Mouse (Mus musculus) liver, embryonic 16.5 days (tissue): ENCODE data around the gene Lhx8. TPM values are rescaled to one million over a fixed set of nuclear protein-coding genes. Genes with fewer than 3 reads are reported as not detected.

ENCODE experiments used
- ATAC-seq: fragments of 200-750 bp; cut with Nextera tagmentation; 2 replicates; pipeline ENCODE4 v1.8.0; 2017; ENCODE audit warnings: low read depth, mild to moderate bottlenecking, moderate number of reproducible peaks, moderate library complexity
- H3K27ac ChIP-seq: fragments of 300-500 bp; sonication (generic); 2 replicates; pipeline ENCODE4 v1.5.1; 2014; ENCODE audit warnings: mild to moderate bottlenecking, low read length
- H3K27me3 ChIP-seq: fragments of 300-500 bp; sonication (generic); 2 replicates; pipeline ENCODE4 v1.6.1; 2014; ENCODE audit warnings: low read depth, low read length, mixed read lengths; ENCODE audit not compliant: control insufficient read depth, insufficient read depth
- H3K36me3 ChIP-seq: fragments of 300-500 bp; sonication (generic); 2 replicates; pipeline ENCODE4 v1.6.1; 2014; ENCODE audit warnings: mild to moderate bottlenecking; ENCODE audit not compliant: control insufficient read depth, insufficient read depth
- H3K4me1 ChIP-seq: fragments of 300-500 bp; sonication (generic); 2 replicates; pipeline ENCODE4 v1.6.1; 2014; ENCODE audit warnings: low read depth, low read length, mixed read lengths; ENCODE audit not compliant: control insufficient read depth
- H3K4me2 ChIP-seq: fragments of 300-500 bp; sonication (generic); 2 replicates; pipeline ENCODE4 v1.6.1; 2014; ENCODE audit warnings: low read depth, low read length, mixed read lengths
- H3K4me3 ChIP-seq: fragments of 300-500 bp; sonication (generic); 2 replicates; pipeline ENCODE4 v1.5.1; 2014; ENCODE audit warnings: low read depth, mild to moderate bottlenecking, low read length
- H3K9ac ChIP-seq: fragments of 300-500 bp; sonication (generic); 2 replicates; pipeline ENCODE4 v1.6.1; 2014; ENCODE audit warnings: low read depth, low read length
- H3K9me3 ChIP-seq: fragments of 300-500 bp; sonication (generic); replicated peaks from 2 replicates; pipeline ENCODE4 v1.6.1; 2016; ENCODE audit warnings: low read length; ENCODE audit not compliant: control insufficient read depth
- WGBS: fragments of 180-500 bp; shearing (Covaris S2); extraction: QIAGEN DNeasy Blood & Tissue Kit; methylation state at CpG from one replicate; pipeline ENCODE4 v1.1.7; 2014; ENCODE audit not compliant: insufficient replicate concordance; 5-methylcytosine and 5-hydroxymethylcytosine counted together
- polyA plus RNA-seq: library from polyadenylated mRNA; unstranded; fragments of >200 nt; fragmentation: Nextera tagmentation; extraction: Ambion mirVana; gene quantifications from 2 replicates; pipeline ENCODE4 v1.2.1, GENCODE M21; 2015

Lhx8 gene
- polyA plus RNA-seq, 1 experiment from 2014 or later, result not detected

DNA sequence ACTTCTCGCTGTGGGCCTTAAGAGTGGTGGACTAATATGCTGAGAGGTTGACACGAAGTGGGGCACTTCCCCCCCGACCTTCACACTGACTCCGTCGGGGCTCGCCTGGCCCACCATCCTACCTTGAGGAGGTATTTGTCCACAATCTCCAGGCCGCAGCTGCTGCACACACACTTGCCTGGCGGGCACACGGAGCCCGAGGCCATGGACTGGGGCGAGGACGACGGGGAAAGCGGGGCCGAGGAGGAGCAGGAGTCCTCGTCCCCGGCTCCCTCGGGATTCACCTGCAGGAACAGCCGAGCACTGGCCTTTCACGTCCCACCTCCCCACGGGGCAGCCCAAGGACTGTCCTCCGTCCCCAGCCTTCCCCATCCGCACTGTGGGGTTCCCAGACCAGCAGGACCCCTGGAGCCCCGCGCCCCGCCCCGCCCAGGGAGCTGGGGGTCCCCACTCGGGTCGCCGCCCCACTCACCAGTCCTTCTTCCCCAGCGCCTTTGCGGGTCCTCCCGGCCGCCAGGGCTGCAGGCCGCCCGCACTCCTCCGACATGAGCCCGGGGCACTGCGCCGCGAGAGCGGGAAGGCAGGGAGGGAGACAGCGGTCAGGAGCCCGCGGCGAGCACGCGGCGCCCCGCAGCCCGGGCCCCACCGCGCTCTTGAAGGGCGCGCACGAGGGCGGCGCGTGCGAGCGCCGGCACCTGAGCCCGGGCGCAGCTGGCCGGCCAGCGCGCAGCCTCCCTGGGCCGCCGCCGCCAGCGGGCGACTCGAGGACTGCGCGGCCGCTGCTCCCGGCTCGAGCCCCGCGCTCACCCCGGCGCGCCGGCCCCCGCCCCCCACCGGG is 2.4 kb downstream of the Lhx8 start:
- no peaks in the 10 kb centered on the region; the same call in 1 of the 2 replicates for H3K4me1 ChIP-seq
- H3K27me3 ChIP-seq, result peaks cover 86% of the 10 kb centered on the region
- no peaks in the 10 kb centered on the region for H3K36me3 ChIP-seq
- peak; percentile 32; the same call in 1 of the 2 replicates for ATAC-seq
- no peak overlapping the region for H3K9ac ChIP-seq
- H3K4me2 ChIP-seq, result peak overlapping the region; percentile 26; the same call in 1 of the 2 replicates
- no peak overlapping the region for H3K27ac ChIP-seq
- peak overlapping the region; percentile 22; the same call in 1 of the 2 replicates for H3K4me3 ChIP-seq
- H3K9me3 ChIP-seq, result no peaks in the 10 kb centered on the region
- WGBS, result 1% methylated on average over 84 of the region's 86 CpGs

DNA sequence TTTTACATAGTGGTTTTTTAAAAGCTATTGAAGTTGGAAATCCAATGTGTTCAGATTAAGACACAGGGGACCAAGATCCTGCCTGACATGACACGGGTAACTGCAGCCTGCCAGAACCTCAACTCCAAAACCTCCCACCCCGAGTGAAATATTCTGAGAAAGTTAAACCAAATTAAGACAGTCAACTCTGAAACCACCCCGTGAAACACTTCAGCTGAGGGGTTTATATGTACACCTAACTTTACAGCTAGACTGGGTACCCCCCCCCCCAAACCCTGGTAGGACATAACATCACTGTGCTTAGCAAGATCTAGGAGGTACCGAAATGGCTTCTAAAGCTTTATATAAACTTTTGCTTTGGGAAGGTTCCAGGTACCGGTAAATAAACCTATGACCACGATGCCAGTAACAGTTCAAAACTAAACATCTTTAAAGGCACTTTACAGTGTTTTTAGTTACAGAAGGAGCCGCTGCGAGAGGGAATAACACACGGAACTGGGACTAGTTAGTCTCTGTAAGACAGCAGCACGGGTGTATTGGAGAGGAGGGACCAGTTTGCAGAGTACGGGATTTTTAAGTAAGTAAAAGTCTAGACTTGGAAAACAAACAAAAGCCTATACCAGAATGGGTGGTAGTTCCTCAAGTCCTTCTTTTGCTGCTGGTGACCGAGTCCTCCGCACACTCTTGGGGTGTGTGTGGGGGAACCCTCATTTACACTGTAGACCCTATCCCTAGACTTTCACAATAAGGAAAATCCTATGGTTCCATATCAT is 3.2 kb downstream of the Lhx8 start:
- 3% methylated on average over 13 of the region's 13 CpGs for WGBS
- H3K27ac ChIP-seq, result no peak overlapping the region
- no peaks in the 10 kb centered on the region; the same call in 1 of the 2 replicates for H3K4me1 ChIP-seq
- ATAC-seq, result no peak
- H3K9ac ChIP-seq, result no peak overlapping the region
- H3K9me3 ChIP-seq, result no peaks in the 10 kb centered on the region
- no peaks in the 10 kb centered on the region for H3K36me3 ChIP-seq
- H3K27me3 ChIP-seq, result peaks cover 78% of the 10 kb centered on the region
- H3K4me2 ChIP-seq, result no peak overlapping the region
- no peak overlapping the region for H3K4me3 ChIP-seq

DNA sequence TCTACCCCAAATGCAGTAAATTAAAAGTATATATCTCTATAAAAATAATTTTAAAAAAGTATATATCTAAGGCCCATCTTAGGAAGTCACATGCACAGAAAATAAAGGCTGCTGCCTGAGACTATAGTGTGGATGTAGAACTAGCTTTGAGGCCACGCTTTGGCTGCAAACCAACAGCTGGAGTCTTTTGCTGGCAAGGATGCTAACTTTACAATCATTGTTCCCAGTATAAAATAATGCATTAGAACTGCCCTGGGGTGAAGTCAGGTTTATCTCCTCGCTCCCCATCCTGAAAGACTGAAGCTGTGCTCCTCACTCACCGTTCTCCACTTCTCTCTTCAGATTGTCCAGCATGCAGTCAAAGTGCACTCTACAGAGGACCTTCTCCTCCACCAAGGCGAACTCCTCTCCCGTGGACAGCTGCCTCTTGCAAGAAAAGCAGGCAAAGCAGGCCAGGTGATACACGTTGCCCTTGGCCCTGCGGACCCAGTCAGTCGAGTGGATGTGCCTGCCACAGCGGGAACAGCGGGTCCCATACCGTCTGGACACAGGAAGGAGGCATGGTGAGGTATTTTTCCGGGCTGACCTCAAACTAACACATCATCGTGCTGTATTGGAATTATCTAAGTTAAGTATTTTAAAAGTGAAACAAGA is 8.4 kb downstream of the Lhx8 start:
- no peak overlapping the region for H3K4me3 ChIP-seq
- no peaks in the 10 kb centered on the region for H3K9me3 ChIP-seq
- H3K9ac ChIP-seq, result no peak overlapping the region
- ATAC-seq, result no peak
- H3K27ac ChIP-seq, result no peak overlapping the region
- H3K27me3 ChIP-seq, result peaks cover 31% of the 10 kb centered on the region
- no peaks in the 10 kb centered on the region for H3K4me1 ChIP-seq
- H3K4me2 ChIP-seq, result no peak overlapping the region
- WGBS, result 45% methylated on average over 13 of the region's 13 CpGs
- no peaks in the 10 kb centered on the region for H3K36me3 ChIP-seq

DNA sequence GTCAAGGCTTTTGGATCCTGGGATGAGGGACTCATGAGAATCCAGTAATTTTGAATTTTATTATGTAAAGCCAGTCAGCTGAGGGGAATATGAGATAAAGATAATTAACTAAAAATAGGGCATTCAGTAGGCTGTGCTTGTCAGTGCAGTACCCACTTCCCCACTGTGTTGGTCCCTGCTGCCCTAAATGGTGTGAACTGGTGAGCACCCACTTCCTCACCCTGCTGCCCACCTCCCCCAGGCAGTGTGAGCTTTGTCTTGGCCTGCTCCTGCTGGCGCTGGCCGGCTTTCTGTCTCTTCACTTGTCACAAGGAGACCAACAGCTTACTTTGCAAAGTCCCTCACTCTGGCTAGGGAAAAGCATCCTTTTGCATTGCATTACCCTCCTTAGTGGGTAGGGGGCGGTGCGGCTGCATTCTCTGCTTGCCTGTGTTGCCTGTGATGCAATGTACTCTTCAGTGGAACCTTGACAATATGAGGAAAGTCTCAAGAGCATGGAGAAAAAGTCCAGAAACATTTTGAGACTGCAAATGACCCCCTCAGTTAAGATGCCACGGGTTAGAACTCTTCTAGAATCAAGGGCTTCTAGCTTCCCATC is 12.7 kb downstream of the Lhx8 start:
- no peak for ATAC-seq
- Histone ChIP-seq H3K27me3 (peaks cover 4% of the 10 kb centered on the region), H3K27ac (no peak overlapping the region), H3K4me1 (no peaks in the 10 kb centered on the region), H3K36me3 (no peaks in the 10 kb centered on the region), H3K4me2 (no peak overlapping the region), H3K9ac (no peak overlapping the region), H3K4me3 (no peak overlapping the region), H3K9me3 (no peaks in the 10 kb centered on the region)
- 12% methylated on average over 5 of the region's 5 CpGs for WGBS

DNA sequence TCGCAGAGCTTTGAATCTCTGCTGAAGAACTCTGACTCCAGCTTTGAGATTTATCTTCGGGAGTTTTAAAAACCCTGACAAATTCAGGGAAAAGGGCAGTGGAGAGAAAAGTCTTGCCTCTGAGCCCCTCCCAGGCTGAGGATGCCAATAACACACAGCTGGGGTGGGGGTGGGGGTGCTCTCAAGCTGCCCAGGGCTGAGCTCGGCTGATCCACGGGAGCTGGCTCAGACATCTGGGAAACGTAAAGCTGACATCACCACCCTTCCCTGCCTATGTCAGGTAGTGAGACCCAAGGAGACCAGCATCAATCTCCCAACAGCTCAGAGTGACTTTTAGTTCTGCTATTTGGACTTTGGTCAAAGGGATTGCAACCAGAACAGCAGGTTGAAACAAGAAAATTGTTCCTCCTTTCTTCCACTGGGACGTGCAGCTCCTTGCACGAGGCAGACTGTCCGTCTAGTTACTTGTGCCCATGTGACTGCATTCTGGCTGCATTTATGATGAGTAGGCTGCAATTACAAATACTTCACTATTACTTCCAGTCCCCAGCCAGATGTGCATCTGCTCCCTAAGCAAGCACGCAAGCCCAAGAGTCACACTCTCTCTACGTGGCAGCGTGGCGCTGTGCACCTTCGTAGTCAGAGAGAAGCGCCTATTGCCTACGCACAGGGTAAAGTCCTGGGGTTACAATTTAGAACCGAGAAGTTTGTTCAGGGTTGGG is 25.1 kb downstream of the Lhx8 start:
- Histone ChIP-seq H3K4me2 (no peak overlapping the region), H3K9ac (no peak overlapping the region), H3K4me1 (no peaks in the 10 kb centered on the region), H3K27ac (no peak overlapping the region), H3K27me3 (no peaks in the 10 kb centered on the region), H3K9me3 (no peaks in the 10 kb centered on the region), H3K36me3 (no peaks in the 10 kb centered on the region), H3K4me3 (no peak overlapping the region)
- ATAC-seq, result no peak
- WGBS, result 57% methylated on average over 16 of the region's 16 CpGs

DNA sequence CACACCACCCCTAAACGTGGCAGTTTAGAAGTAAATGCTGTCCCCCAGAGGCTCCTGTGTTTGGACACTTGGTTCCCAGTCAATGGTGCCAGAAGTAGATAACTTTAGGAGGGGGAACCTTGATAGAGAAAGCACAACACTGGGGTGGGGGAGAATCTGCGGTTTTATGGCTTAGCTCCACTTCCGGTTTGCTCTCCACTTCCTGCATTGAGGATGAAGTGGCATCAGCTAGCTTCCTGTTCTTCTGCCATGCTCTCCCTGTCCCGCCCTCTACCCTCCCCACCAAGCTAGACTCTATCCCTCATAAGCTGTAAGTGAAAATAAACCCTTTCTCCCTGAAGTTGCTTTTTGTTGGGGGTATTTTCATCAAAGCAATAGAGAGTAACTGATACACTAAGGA is 29.4 kb downstream of the Lhx8 start:
- Histone ChIP-seq H3K27me3 (no peaks in the 10 kb centered on the region), H3K4me3 (no peak overlapping the region), H3K9ac (no peak overlapping the region), H3K9me3 (no peaks in the 10 kb centered on the region), H3K4me1 (no peaks in the 10 kb centered on the region), H3K36me3 (no peaks in the 10 kb centered on the region), H3K27ac (no peak overlapping the region), H3K4me2 (no peak overlapping the region)
- WGBS, result 25% methylated on average over 4 of the region's 4 CpGs
- ATAC-seq, result no peak

DNA sequence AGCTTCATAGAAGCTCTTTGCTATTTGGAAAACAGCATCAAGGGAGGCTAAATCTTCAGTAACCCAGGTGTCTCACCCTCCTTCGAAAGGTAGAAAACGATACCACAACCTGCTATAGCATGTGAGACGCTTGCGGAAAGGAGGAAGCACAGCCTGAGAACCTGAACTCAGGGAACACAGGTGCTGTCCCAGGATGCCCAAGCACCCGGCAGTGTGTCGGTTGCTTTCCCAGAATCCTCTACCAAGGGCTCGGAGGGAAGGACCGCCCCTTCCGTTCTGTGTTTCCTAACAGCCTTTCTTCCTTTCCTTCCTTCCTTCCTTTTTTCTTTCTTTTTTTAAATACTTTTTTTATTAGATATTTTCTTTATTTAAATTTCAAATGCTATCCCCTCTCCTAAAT is 30.5 kb downstream of the Lhx8 start:
- Histone ChIP-seq H3K27ac (no peak overlapping the region), H3K4me2 (no peak overlapping the region), H3K4me1 (no peaks in the 10 kb centered on the region), H3K9me3 (no peaks in the 10 kb centered on the region), H3K4me3 (no peak overlapping the region), H3K27me3 (no peaks in the 10 kb centered on the region), H3K9ac (no peak overlapping the region), H3K36me3 (no peaks in the 10 kb centered on the region)
- 82% methylated on average over 9 of the region's 9 CpGs for WGBS
- no peak for ATAC-seq

DNA sequence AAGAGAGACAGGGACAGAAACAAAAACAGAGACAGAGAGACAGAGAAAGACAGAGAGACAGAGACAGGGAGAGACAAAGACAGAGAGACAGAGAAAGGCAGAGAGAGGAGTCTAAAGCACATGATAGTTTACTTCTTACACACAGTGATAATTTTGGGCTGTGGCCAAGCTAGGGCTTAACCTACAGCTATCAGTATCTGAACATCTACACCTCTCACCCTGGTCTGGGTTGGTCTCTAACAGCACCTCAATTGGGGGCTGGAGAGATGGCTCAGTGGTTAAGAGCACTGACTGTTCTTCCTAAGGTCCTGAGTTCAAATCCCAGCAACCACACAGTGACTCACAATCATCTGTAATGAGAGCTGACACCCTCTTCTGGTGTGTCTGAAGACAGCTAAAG is 32.0 kb downstream of the Lhx8 start:
- no peaks in the 10 kb centered on the region for H3K9me3 ChIP-seq
- H3K9ac ChIP-seq, result no peak overlapping the region
- no peak overlapping the region for H3K4me2 ChIP-seq
- H3K36me3 ChIP-seq, result no peaks in the 10 kb centered on the region
- no peak overlapping the region for H3K27ac ChIP-seq
- peak; percentile 45; the same call in 1 of the 2 replicates for ATAC-seq
- no peaks in the 10 kb centered on the region for H3K27me3 ChIP-seq
- no peak overlapping the region for H3K4me3 ChIP-seq
- no peaks in the 10 kb centered on the region for H3K4me1 ChIP-seq
